Mouse (Mus musculus) left cerebral cortex, postnatal 25 days (tissue): ENCODE data around the gene Doc2a. TPM values are rescaled to one million over a fixed set of nuclear protein-coding genes. Genes with fewer than 3 reads are reported as not detected.
"Not testable (repeated sequence)": the region's sequence is repeated elsewhere in the genome, so short reads cannot be mapped to it uniquely, and the experiment has no call there.

Experiments
- DNase-seq, 2 experiments: peaks; one replicate each; pipeline ENCODE4 v3.0.0; 2022; ENCODE audit warnings: low spot score in 2 of 2, mixed read lengths in 1 of 2
- intact Hi-C: fragments of 180-260 bp; cut with DNase I; formaldehyde crosslinking; loops from one replicate; pipeline ENCODE4 v1.15.1; 2025
- total RNA-seq, 2 experiments: library from RNA; stranded (reverse); gene quantifications; 2 replicates each; pipeline ENCODE4 v1.2.3; 2021

Doc2a gene
- total RNA-seq, 2 experiments from 2014 or later: 47.8 to 57.6 TPM

- intact Hi-C loops: loop anchor here (2.0 kb wide), 2 partner anchors 37 to 155 kb away; partner anchors contain the start of genes Pagr1a and Pagr1b
- DNase-seq: peak; percentile 94 to 97
Measured at GRCm38 (mm10) chr7:126861429-126862130, 14.4 kb downstream of the Doc2a start, which contains the start of gene Hirip3. TSS of gene Hirip3 (plus strand) at chr7:126861972.

- peak; percentile 94 to 97 for DNase-seq
- intact Hi-C loops: loop anchor here (2.0 kb wide), 1 partner anchor 155 kb away; the partner anchor contains the start of genes Pagr1a and Pagr1b
Measured at GRCm38 (mm10) chr7:126862147-126862784, 15.1 kb downstream of the Doc2a start, which contains the start of gene Ino80e. TSS of gene Ino80e (minus strand) at chr7:126862377.

GRCm38 (mm10) chr7:126863791-126864190 lies 16.6 kb downstream of the Doc2a start:
- no peak for DNase-seq
- intact Hi-C loops: loop anchor here (2.0 kb wide), 1 partner anchor 153 kb away; the partner anchor contains the start of genes Pagr1a and Pagr1b

GRCm38 (mm10) chr7:126867534-126867933 lies 20.3 kb downstream of the Doc2a start:
- intact Hi-C loops: no loop called here
- no peak for DNase-seq

- intact Hi-C loops: no loop called here
- DNase-seq: no peak
Measured at GRCm38 (mm10) chr7:126868003-126868402, 20.8 kb downstream of the Doc2a start.

- DNase-seq: no peak
- intact Hi-C loops: no loop called here
Measured at GRCm38 (mm10) chr7:126869780-126870519, 22.7 kb downstream of the Doc2a start.

GRCm38 (mm10) chr7:126870520-126870891 lies 23.3 kb downstream of the Doc2a start:
- intact Hi-C loops: no loop called here

GRCm38 (mm10) chr7:126877239-126877638 lies 30.0 kb downstream of the Doc2a start:
- intact Hi-C loops: no loop called here
- DNase-seq: no peak

More at GRCm38 (mm10) chr7:126870520-126870891, 23.3 kb downstream of the Doc2a start:
- no peak for DNase-seq

- intact Hi-C loops: loop anchor here (5.0 kb wide), 1 partner anchor 71 kb away; the partner anchor contains the start of gene Sez6l2
- DNase-seq: no peak
Measured at GRCm38 (mm10) chr7:126881040-126881439, 33.8 kb downstream of the Doc2a start.

GRCm38 (mm10) chr7:126883731-126884181 lies 36.5 kb downstream of the Doc2a start:
- intact Hi-C loops: loop anchor here (2.0 to 5.0 kb wide), 2 partner anchors 69 to 143 kb away; partner anchors contain the start of genes Maz and Sez6l2
- DNase-seq: no peak

- intact Hi-C loops: loop anchor here (2.0 to 5.0 kb wide), 3 partner anchors 43 to 142 kb away; partner anchors contain the start of genes Kctd13, Maz and Sez6l2
- DNase-seq: peak; percentile 98 to 99
Measured at GRCm38 (mm10) chr7:126884286-126885164, 37.3 kb downstream of the Doc2a start, which contains the start of gene Taok2. TSS of gene Taok2 (minus strand) at chr7:126884703.

GRCm38 (mm10) chr7:126887281-126887680 lies 40.1 kb downstream of the Doc2a start:
- DNase-seq: no peak
- intact Hi-C loops: loop anchor here (5.0 kb wide), 1 partner anchor 40 kb away; the partner anchor contains the start of gene Kctd13

- no peak for DNase-seq
Measured at GRCm38 (mm10) chr7:126888852-126889251, 41.6 kb downstream of the Doc2a start.

GRCm38 (mm10) chr7:126896912-126897311 lies 49.7 kb downstream of the Doc2a start:
- DNase-seq: no peak
- intact Hi-C loops: no loop called here

More at GRCm38 (mm10) chr7:126888852-126889251, 41.6 kb downstream of the Doc2a start:
- intact Hi-C loops: loop anchor here (5.0 kb wide), 1 partner anchor 38 kb away; the partner anchor contains the start of gene Kctd13

GRCm38 (mm10) chr7:126897390-126898101 lies 50.3 kb downstream of the Doc2a start:
- intact Hi-C loops: no loop called here

GRCm38 (mm10) chr7:126898102-126898990 lies 51.1 kb downstream of the Doc2a start:
- intact Hi-C loops: no loop called here
- DNase-seq: peak; percentile 96 to 97

More at GRCm38 (mm10) chr7:126897390-126898101, 50.3 kb downstream of the Doc2a start:
- peak; percentile 32 to 43 for DNase-seq

- DNase-seq, intact Hi-C loops: not testable (repeated sequence)
Measured at GRCm38 (mm10) chr7:126899781-126900180, 52.6 kb downstream of the Doc2a start.
